Mouse (Mus musculus) CH12.LX (cell line): Measurements from ENCODE around the gene Atp1a1. TPM values are rescaled to one million over a fixed set of nuclear protein-coding genes. Genes with fewer than 3 reads are reported as not detected.

Experiments used
- DNase-seq: peaks from one replicate; pipeline ENCODE4 v3.0.0-alpha.2; 2013; ENCODE audit errors: extremely low read depth
- H3K27ac ChIP-seq: 2 replicates; pipeline ENCODE4 v1.5.1; 2012; ENCODE audit warnings: low read depth, mild to moderate bottlenecking, control low read depth, moderate library complexity; ENCODE audit not compliant: insufficient read depth
- H3K27me3 ChIP-seq: replicated peaks from 2 replicates; pipeline ENCODE3; 2012; ENCODE audit warnings: inconsistent platforms
- H3K36me3 ChIP-seq, 2 experiments: replicated peaks in 1 of 2; 2 replicates each; pipeline versions ENCODE3 to v1.6.1; 2012; ENCODE audit warnings: inconsistent platforms in 1 of 2, low read length in 1 of 2, mild to moderate bottlenecking in 1 of 2, mixed read lengths in 1 of 2, moderate library complexity in 1 of 2; ENCODE audit not compliant: control insufficient read depth in 1 of 2, insufficient read depth in 1 of 2
- H3K4me1 ChIP-seq, 2 experiments: 2 replicates each; pipeline ENCODE4 v1.6.1; 2012; ENCODE audit warnings: inconsistent platforms in 1 of 2, moderate library complexity in 1 of 2; ENCODE audit not compliant: insufficient read depth in 2 of 2, control insufficient read depth in 1 of 2
- H3K4me2 ChIP-seq: 2 replicates; pipeline ENCODE4 v1.6.1; 2012; ENCODE audit warnings: low read depth, mild to moderate bottlenecking, control low read depth; ENCODE audit not compliant: poor library complexity, insufficient read depth, severe bottlenecking
- H3K4me3 ChIP-seq, 3 experiments: fragments of 150-350 bp in 1 of 3; sonication (generic) in 1 of 3; replicated peaks in 1 of 3; 2 replicates each; pipeline versions ENCODE3 to v1.5.1; 2011 to 2012; ENCODE audit warnings: low read depth in 2 of 3, low read length in 2 of 3, mild to moderate bottlenecking in 2 of 3, moderate library complexity in 2 of 3, control low read depth in 1 of 3, improper control_type of control experiment in 1 of 3, inconsistent platforms in 1 of 3, mixed read lengths in 1 of 3; ENCODE audit not compliant: poor library complexity in 1 of 3
- H3K79me2 ChIP-seq: replicated peaks from 2 replicates; pipeline ENCODE4 v1.6.1; 2012; ENCODE audit warnings: mild to moderate bottlenecking, moderate library complexity; ENCODE audit not compliant: control insufficient read depth, poor library complexity, insufficient read depth, severe bottlenecking; ENCODE audit errors: extremely low read depth
- H3K9ac ChIP-seq: 2 replicates; pipeline ENCODE4 v1.6.1; 2012; ENCODE audit warnings: low read depth, mild to moderate bottlenecking, control low read depth, moderate library complexity; ENCODE audit not compliant: insufficient read depth
- H3K9me3 ChIP-seq: replicated peaks from 2 replicates; pipeline ENCODE3; 2012; ENCODE audit warnings: low read length, inconsistent platforms, mixed read lengths
- CHD1 ChIP-seq: IDR thresholded peaks from 2 replicates; pipeline ENCODE4 v1.6.1; 2012; ENCODE audit warnings: low read depth, low read length, improper control_type of control experiment, inconsistent platforms
- CTCF ChIP-seq, 2 experiments: IDR thresholded peaks in 1 of 2; conservative IDR thresholded peaks in 1 of 2; 2 replicates each; pipeline ENCODE4 v1.5.1; 2011 to 2012; ENCODE audit warnings: low read depth in 2 of 2, low read length in 2 of 2, improper control_type of control experiment in 1 of 2, inconsistent platforms in 1 of 2, mild to moderate bottlenecking in 1 of 2, moderate library complexity in 1 of 2
- E2F4 ChIP-seq: IDR thresholded peaks from 2 replicates; pipeline ENCODE4 v1.6.1; 2011; ENCODE audit warnings: low read depth, low read length, improper control_type of control experiment; ENCODE audit not compliant: insufficient replicate concordance
- EP300 ChIP-seq: IDR thresholded peaks from 2 replicates; pipeline ENCODE4 v1.6.1; 2011; ENCODE audit warnings: low read length, improper control_type of control experiment
- GABPA ChIP-seq: IDR thresholded peaks from 2 replicates; pipeline ENCODE4 v1.6.1; 2012; ENCODE audit warnings: low read depth, low read length, improper control_type of control experiment, inconsistent platforms; ENCODE audit not compliant: insufficient replicate concordance
- HCFC1 ChIP-seq: IDR thresholded peaks from 2 replicates; pipeline ENCODE4 v1.6.1; 2012; ENCODE audit warnings: low read depth, mild to moderate bottlenecking, inconsistent platforms, low read length, improper control_type of control experiment
- IRF4 ChIP-seq: IDR thresholded peaks from 2 replicates; pipeline ENCODE4 v1.6.1; 2014; ENCODE audit warnings: low read depth, mild to moderate bottlenecking, inconsistent platforms, low read length, improper control_type of control experiment
- JUN ChIP-seq: IDR thresholded peaks from 2 replicates; pipeline ENCODE4 v1.6.1; 2011; ENCODE audit warnings: low read depth, mild to moderate bottlenecking, low read length, improper control_type of control experiment, moderate library complexity; ENCODE audit not compliant: insufficient read depth
- JUND ChIP-seq: conservative IDR thresholded peaks from 2 replicates; pipeline ENCODE4 v1.6.1; 2011; ENCODE audit warnings: low read depth, low read length, improper control_type of control experiment
- MAFK ChIP-seq: IDR thresholded peaks from 2 replicates; pipeline ENCODE4 v1.6.1; 2011; ENCODE audit warnings: low read length, improper control_type of control experiment; ENCODE audit not compliant: insufficient replicate concordance
- MAX ChIP-seq: IDR thresholded peaks from 2 replicates; pipeline ENCODE4 v1.6.1; 2011; ENCODE audit warnings: low read length, improper control_type of control experiment
- MEF2A ChIP-seq: IDR thresholded peaks from 2 replicates; pipeline ENCODE4 v1.6.1; 2014; ENCODE audit warnings: low read depth, mild to moderate bottlenecking, inconsistent platforms, low read length, improper control_type of control experiment, borderline replicate concordance
- MXI1 ChIP-seq: IDR thresholded peaks from 2 replicates; pipeline ENCODE4 v1.6.1; 2011; ENCODE audit warnings: mild to moderate bottlenecking, low read depth, low read length, improper control_type of control experiment
- POLR2AphosphoS2 ChIP-seq: IDR thresholded peaks from 2 replicates; pipeline ENCODE4 v1.6.1; 2011; ENCODE audit warnings: low read depth, low read length, improper control_type of control experiment
- RAD21 ChIP-seq: IDR thresholded peaks from 2 replicates; pipeline ENCODE4 v1.6.1; 2011; ENCODE audit warnings: low read depth, mild to moderate bottlenecking, low read length, improper control_type of control experiment, moderate library complexity
- RCOR1 ChIP-seq: conservative IDR thresholded peaks from 2 replicates; pipeline ENCODE4 v1.6.1; 2012; ENCODE audit warnings: low read depth, mild to moderate bottlenecking, inconsistent platforms, low read length, improper control_type of control experiment
- TBP ChIP-seq: conservative IDR thresholded peaks from 2 replicates; pipeline ENCODE4 v1.6.1; 2011; ENCODE audit warnings: low read depth, low read length, improper control_type of control experiment
- TCF12 ChIP-seq: IDR thresholded peaks from 2 replicates; pipeline ENCODE4 v1.6.1; 2014; ENCODE audit warnings: low read depth, mild to moderate bottlenecking, inconsistent platforms, low read length, improper control_type of control experiment
- USF1 ChIP-seq: IDR thresholded peaks from 2 replicates; pipeline ENCODE4 v1.6.1; 2014; ENCODE audit warnings: low read depth, mild to moderate bottlenecking, inconsistent platforms, low read length, improper control_type of control experiment
- USF2 ChIP-seq: conservative IDR thresholded peaks from 2 replicates; pipeline ENCODE4 v1.6.1; 2011; ENCODE audit warnings: low read depth, low read length, improper control_type of control experiment
- ZMIZ1 ChIP-seq: IDR thresholded peaks from 2 replicates; pipeline ENCODE4 v1.6.1; 2012; ENCODE audit warnings: low read depth, mild to moderate bottlenecking, inconsistent platforms, low read length, improper control_type of control experiment
- ZNF384 ChIP-seq: IDR thresholded peaks from 2 replicates; pipeline ENCODE4 v1.6.1; 2012; ENCODE audit warnings: low read depth, low read length, improper control_type of control experiment, inconsistent platforms
- dilution Hi-C: fragments of 300-500 bp; cut with MboI; formaldehyde crosslinking; loops from 2 replicates; pipeline ENCODE4 v1.14.3; 2020; ENCODE audit warnings: low sequenced_read_pairs; ENCODE audit not compliant: extremely low pct_unique_long_range_greater_than_20kb, extremely low pct_ligation_motif_present
- in situ Hi-C: fragments of 300-500 bp; cut with MboI; formaldehyde crosslinking; loops from 3 replicates; pipeline ENCODE4 v1.14.3; 2019; ENCODE audit warnings: low sequenced_read_pairs, low pct_ligation_motif_present, low pct_unique_long_range_greater_than_20kb, mixed read lengths
- polyA plus RNA-seq: library from polyadenylated mRNA; unstranded; fragments of >175 nt; gene quantifications from 2 replicates; pipeline ENCODE4 v1.2.1, GENCODE M21; 2012; ENCODE audit warnings: low read depth; ENCODE audit not compliant: insufficient read length
- total RNA-seq, 2 experiments: library from RNA; depleted of rRNA; stranded (reverse); fragments of 300-350 nt in 1 of 2; fragments of >200 nt in 1 of 2; gene quantifications; 2 replicates each; pipeline ENCODE4 v1.2.3; 2012 to 2014

Atp1a1 gene
- total and polyA plus RNA-seq, 3 experiments = 215 to 337 (median 219) TPM

DNA sequence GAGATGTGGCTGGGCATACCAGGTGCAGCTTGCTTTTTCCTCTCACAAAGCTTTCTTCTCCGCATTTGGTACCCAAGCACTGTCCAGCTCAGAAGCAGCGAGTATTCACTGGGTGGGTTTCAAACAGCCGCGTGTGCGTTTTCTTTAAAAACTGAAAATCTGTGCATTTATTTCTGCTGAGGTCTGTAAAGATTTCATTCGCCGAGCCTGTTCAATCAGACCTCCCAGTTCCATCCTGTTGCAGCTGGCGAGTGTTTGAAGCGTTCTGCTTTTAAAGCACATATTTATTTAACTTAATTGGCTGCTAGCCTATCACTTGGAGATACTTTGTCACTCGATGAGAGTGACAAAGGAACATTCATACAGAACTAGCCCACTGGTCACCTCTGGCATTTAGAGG is 73.6 kb downstream of the Atp1a1 start:
- dilution Hi-C loops (no loop called here), in situ Hi-C loops (no loop called here)
- DNase-seq = no peak
- Histone ChIP-seq H3K9ac (no peak overlapping the region), H3K4me2 (no peak overlapping the region), H3K9me3 (no peaks in the 10 kb centered on the region), H3K79me2 (no peaks in the 10 kb centered on the region), H3K4me1 (peaks cover 0 to 6% of the 10 kb centered on the region in 2 experiments; a peak in 1 of 4 replicates), H3K27ac (no peak overlapping the region), H3K27me3 (no peaks in the 10 kb centered on the region), H3K36me3 (no peaks in the 10 kb centered on the region), H3K4me3 (no peak overlapping the region)
- TF ChIP-seq EP300 = no peak
- TF ChIP-seq MXI1 = no peak
- no peak for TF ChIP-seq TCF12
- TF ChIP-seq MAX = no peak
- TF ChIP-seq USF2 = no peak
- TF ChIP-seq RAD21 = no peak
- no peak for TF ChIP-seq ZNF384
- TF ChIP-seq GABPA = no peak
- TF ChIP-seq ZMIZ1 = no peak
- no peak for TF ChIP-seq CHD1
- TF ChIP-seq MEF2A = no peak
- TF ChIP-seq RCOR1 = no peak
- no peak for TF ChIP-seq E2F4
- TF ChIP-seq HCFC1 = no peak
- no peak for TF ChIP-seq MAFK

GRCm38 (mm10) chr3:101528900-101529594 is 75.4 kb downstream of the Atp1a1 start:
- in situ Hi-C loops = no loop called here
- no peaks in the 10 kb centered on the region for H3K36me3 ChIP-seq
- H3K4me1 ChIP-seq = peaks cover 0 to 6% of the 10 kb centered on the region in 2 experiments; a peak in 1 of 4 replicates
- no peak overlapping the region for H3K9ac ChIP-seq
- dilution Hi-C loops = no loop called here
- no peaks in the 10 kb centered on the region for H3K79me2 ChIP-seq
- TF ChIP-seq HCFC1 = no peak
- no peak for TF ChIP-seq JUND
- no peak for TF ChIP-seq TBP
- no peak for TF ChIP-seq GABPA
- no peak for TF ChIP-seq CTCF (conservative IDR thresholded peaks at IDR 0.05 in 1 of 2, IDR thresholded peaks at IDR 0.05 in 1 of 2; ENCODE audit: low read depth in 2 of 2, low read length in 2 of 2)
- TF ChIP-seq MXI1 = no peak
- TF ChIP-seq IRF4 = no peak
- no peak for TF ChIP-seq RCOR1
- no peak for TF ChIP-seq POLR2AphosphoS2
- TF ChIP-seq RAD21 = no peak
- TF ChIP-seq CHD1 = no peak
- TF ChIP-seq ZNF384 = no peak
- TF ChIP-seq MEF2A = no peak
- no peak for TF ChIP-seq MAX
- TF ChIP-seq EP300 = no peak
- no peak for TF ChIP-seq JUN
- TF ChIP-seq USF1 = no peak
- H3K27me3 ChIP-seq = no peaks in the 10 kb centered on the region
- no peak overlapping the region for H3K27ac ChIP-seq
- DNase-seq = no peak
- no peak overlapping the region for H3K4me3 ChIP-seq
- no peak overlapping the region for H3K4me2 ChIP-seq
- no peaks in the 10 kb centered on the region for H3K9me3 ChIP-seq
